Mouse (Mus musculus) c-Kit-negative CD71-positive TER-119-positive erythroid progenitor cells, embryonic 14.5 days (primary cell): ENCODE results near the gene Atp8a2.

Experiments
- DNase-seq: peaks from one replicate; pipeline ENCODE4 v3.0.0-alpha.2; 2013; ENCODE audit warnings: low read depth, low spot score

Gene Atp8a2

GRCm38 (mm10) chr14:59607021-59607420 is 590.0 kb downstream of the Atp8a2 start:
- no peak for DNase-seq

- peak; percentile 20 for DNase-seq
Measured at GRCm38 (mm10) chr14:59605671-59606353, 591.2 kb downstream of the Atp8a2 start.

GRCm38 (mm10) chr14:59604002-59604645 is 592.9 kb downstream of the Atp8a2 start:
- DNase-seq, result no peak

GRCm38 (mm10) chr14:59598260-59598627 is 598.7 kb downstream of the Atp8a2 start:
- no peak for DNase-seq

- peak; percentile 87 for DNase-seq
Measured at GRCm38 (mm10) chr14:59597398-59598259, 599.4 kb downstream of the Atp8a2 start, which contains the start of gene Cdadc1. TSS of gene Cdadc1 (minus strand) at chr14:59597959.

- no peak for DNase-seq
Measured at GRCm38 (mm10) chr14:59594988-59595387, 602.0 kb downstream of the Atp8a2 start.

GRCm38 (mm10) chr14:59592593-59592992 is 604.4 kb downstream of the Atp8a2 start:
- DNase-seq, result no peak

- DNase-seq, result no peak
Measured at GRCm38 (mm10) chr14:59591901-59592300, 605.1 kb downstream of the Atp8a2 start.

GRCm38 (mm10) chr14:59590614-59591013 is 606.4 kb downstream of the Atp8a2 start:
- no peak for DNase-seq
